Mouse (Mus musculus) cerebellum, postnatal 10 days (tissue): ENCODE results near the gene Anxa11.
A peak's percentile ranks its signal among the peaks of the same experiment; 100 is the strongest.
"Not testable (repeated sequence)": the region's sequence is repeated elsewhere in the genome, so short reads cannot be mapped to it uniquely, and the experiment has no call there.

Source experiments
- DNase-seq, 2 experiments: peaks; one replicate each; pipeline ENCODE4 v3.0.0; 2021; ENCODE audit warnings: mixed read lengths in 2 of 2

Anxa11 gene

GRCm38 (mm10) chr14:25841991-25842687 is at the start of gene Anxa11:
Gene Anxa11, plus strand, starts transcription at chr14:25842156.
- peak; percentile 59 to 65 for DNase-seq

GRCm38 (mm10) chr14:25794331-25794730 is 47.6 kb upstream of the Anxa11 start:
- DNase-seq = no peak

- no peak for DNase-seq
These were observed 46.9 kb upstream of the Anxa11 start for GRCm38 (mm10) chr14:25795067-25795466.

GRCm38 (mm10) chr14:25795561-25796174 is 46.3 kb upstream of the Anxa11 start:
- peak; percentile 72 to 80 for DNase-seq

- peak in 1 of 2 experiments; percentile 33 for DNase-seq
These were observed 45.3 kb upstream of the Anxa11 start for GRCm38 (mm10) chr14:25796619-25797018.

- peak; percentile 91 to 93 for DNase-seq
These were observed 41.6 kb upstream of the Anxa11 start for GRCm38 (mm10) chr14:25800166-25800960.

GRCm38 (mm10) chr14:25802511-25802910 is 39.4 kb upstream of the Anxa11 start:
- peak in 1 of 2 experiments; percentile 29 for DNase-seq

GRCm38 (mm10) chr14:25803246-25803809 is 38.6 kb upstream of the Anxa11 start:
- no peak for DNase-seq

GRCm38 (mm10) chr14:25805871-25806270 is 36.1 kb upstream of the Anxa11 start:
- peak; percentile 71 to 83 for DNase-seq

- no peak for DNase-seq
These were observed 35.4 kb upstream of the Anxa11 start for GRCm38 (mm10) chr14:25806561-25806960.

GRCm38 (mm10) chr14:25811026-25811425 is 30.9 kb upstream of the Anxa11 start:
- not testable (repeated sequence) for DNase-seq

GRCm38 (mm10) chr14:25814140-25814539 is 27.8 kb upstream of the Anxa11 start:
- no peak for DNase-seq

GRCm38 (mm10) chr14:25816416-25816815 is 25.5 kb upstream of the Anxa11 start:
- DNase-seq = peak; percentile 80 to 86

- no peak for DNase-seq
These were observed 19.4 kb upstream of the Anxa11 start for GRCm38 (mm10) chr14:25822584-25822983.

- no peak for DNase-seq
These were observed 17.0 kb upstream of the Anxa11 start for GRCm38 (mm10) chr14:25824995-25825394.

GRCm38 (mm10) chr14:25825880-25826626 is 15.9 kb upstream of the Anxa11 start:
- no peak for DNase-seq

- DNase-seq = no peak
These were observed 15.1 kb upstream of the Anxa11 start for GRCm38 (mm10) chr14:25826866-25827265.

- no peak for DNase-seq
These were observed 10.6 kb upstream of the Anxa11 start for GRCm38 (mm10) chr14:25831332-25831731.

- DNase-seq = peak; percentile 78 to 80
These were observed 9.7 kb upstream of the Anxa11 start for GRCm38 (mm10) chr14:25832301-25832700.

- DNase-seq = no peak
These were observed 3.5 kb upstream of the Anxa11 start for GRCm38 (mm10) chr14:25838411-25838810.

- no peak for DNase-seq
These were observed 2.2 kb upstream of the Anxa11 start for GRCm38 (mm10) chr14:25839791-25840190.

GRCm38 (mm10) chr14:25840961-25841360 is 995 bp upstream of the Anxa11 start:
- peak; percentile 12 to 13 for DNase-seq
